Mouse (Mus musculus) ES-E14 (cell line): Measurements from ENCODE around the gene Myo7a. TPM values are rescaled to one million over a fixed set of nuclear protein-coding genes. Genes with fewer than 3 reads are reported as not detected.

Source experiments
- DNase-seq: peaks from one replicate; pipeline ENCODE4 v3.0.0-alpha.2; 2013; ENCODE audit warnings: low read depth, low spot score
- H3K27ac ChIP-seq: 2 replicates; pipeline ENCODE4 v1.5.1; 2012; ENCODE audit warnings: low read depth, mild to moderate bottlenecking, low read length, moderate library complexity, mixed read lengths; ENCODE audit not compliant: poor library complexity, insufficient read depth, severe bottlenecking
- H3K36me3 ChIP-seq: 2 replicates; pipeline ENCODE4 v1.6.1; 2012; ENCODE audit warnings: mild to moderate bottlenecking, low read length, moderate library complexity, mixed read lengths; ENCODE audit not compliant: control insufficient read depth, poor library complexity, insufficient read depth, severe bottlenecking
- H3K4me1 ChIP-seq, 2 experiments: fragments of 150-350 bp in 1 of 2; sonication (generic) in 1 of 2; 2 replicates each; pipeline ENCODE4 v1.6.1; 2012; ENCODE audit warnings: low read length in 2 of 2, mild to moderate bottlenecking in 1 of 2, mixed read lengths in 1 of 2; ENCODE audit not compliant: control insufficient read depth in 2 of 2, insufficient read depth in 2 of 2, poor library complexity in 1 of 2
- H3K4me3 ChIP-seq, 2 experiments: fragments of 150-350 bp in 1 of 2; sonication (generic) in 1 of 2; 2 replicates each; pipeline ENCODE4 v1.5.1; 2012; ENCODE audit warnings: low read length in 2 of 2, low read depth in 1 of 2, mild to moderate bottlenecking in 1 of 2, mixed read lengths in 1 of 2; ENCODE audit not compliant: insufficient read depth in 1 of 2, poor library complexity in 1 of 2, severe bottlenecking in 1 of 2
- H3K9ac ChIP-seq: 2 replicates; pipeline ENCODE4 v1.6.1; 2012; ENCODE audit warnings: low read depth, mild to moderate bottlenecking, low read length, mixed read lengths; ENCODE audit not compliant: poor library complexity, insufficient read depth, severe bottlenecking
- H3K9me3 ChIP-seq: fragments of 150-350 bp; sonication (generic); 2 replicates; pipeline ENCODE4 v1.6.1; 2012; ENCODE audit warnings: low read depth, mild to moderate bottlenecking, low read length; ENCODE audit not compliant: control insufficient read depth, insufficient read depth
- CHD2 ChIP-seq: IDR thresholded peaks from 2 replicates; pipeline ENCODE4 v1.6.1; 2014; ENCODE audit warnings: mild to moderate bottlenecking, low read depth, low read length, inconsistent platforms
- HCFC1 ChIP-seq: IDR thresholded peaks from 2 replicates; pipeline ENCODE4 v1.6.1; 2012; ENCODE audit warnings: low read length, inconsistent platforms, borderline replicate concordance; ENCODE audit not compliant: insufficient read depth
- MAFK ChIP-seq: IDR thresholded peaks from 2 replicates; pipeline ENCODE4 v1.6.1; 2014; ENCODE audit warnings: mild to moderate bottlenecking, low read depth, low read length, inconsistent platforms; ENCODE audit not compliant: insufficient read depth
- ZC3H11A ChIP-seq: IDR thresholded peaks from 2 replicates; pipeline ENCODE4 v1.6.1; 2012; ENCODE audit warnings: low read depth, mild to moderate bottlenecking, inconsistent platforms, low read length, borderline replicate concordance
- ZNF384 ChIP-seq: IDR thresholded peaks from 2 replicates; pipeline ENCODE4 v1.6.1; 2012; ENCODE audit warnings: low read depth, low read length, inconsistent platforms
- in situ Hi-C, 2 experiments: fragments of 600-800 bp; cut with MboI; formaldehyde crosslinking; loops; one replicate each; pipeline ENCODE4 v1.15.1; 2025; ENCODE audit warnings: low sequenced_read_pairs in 2 of 2, inconsistent platforms in 1 of 2; ENCODE audit not compliant: unreplicated experiment in 2 of 2
- total RNA-seq: library from RNA; depleted of rRNA; stranded (reverse); fragments of 300-350 nt; gene quantifications from 2 replicates; pipeline ENCODE4 v1.2.3, GENCODE M21; 2012

Gene Myo7a
- total RNA-seq, 1 experiment = 1.8 TPM

DNA sequence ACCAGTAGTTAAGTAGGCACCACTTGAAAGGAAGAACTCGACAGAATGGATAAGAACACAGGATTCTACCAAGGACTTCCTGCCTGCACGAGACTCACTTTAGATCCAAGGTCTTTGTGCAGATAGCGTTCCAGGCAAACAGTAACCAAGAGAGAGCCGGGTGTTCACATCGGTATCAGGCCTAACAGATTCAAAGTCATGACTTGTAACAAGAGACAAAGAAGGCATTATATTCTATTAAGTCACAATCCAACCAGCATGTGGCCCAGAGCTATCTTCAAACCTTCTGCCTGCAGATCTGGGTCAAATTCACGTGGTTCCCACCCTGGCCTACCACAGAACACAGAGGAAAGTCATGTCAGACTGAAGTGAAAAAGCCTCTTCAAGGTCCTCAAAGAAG, 4.7 kb downstream of the Myo7a start:
- in situ Hi-C loops = loop anchor here (5.0 to 10.0 kb wide), 3 partner anchors 132 to 370 kb away; no protein-coding TSS in a partner anchor
- no peak overlapping the region for H3K27ac ChIP-seq
- no peak for DNase-seq

DNA sequence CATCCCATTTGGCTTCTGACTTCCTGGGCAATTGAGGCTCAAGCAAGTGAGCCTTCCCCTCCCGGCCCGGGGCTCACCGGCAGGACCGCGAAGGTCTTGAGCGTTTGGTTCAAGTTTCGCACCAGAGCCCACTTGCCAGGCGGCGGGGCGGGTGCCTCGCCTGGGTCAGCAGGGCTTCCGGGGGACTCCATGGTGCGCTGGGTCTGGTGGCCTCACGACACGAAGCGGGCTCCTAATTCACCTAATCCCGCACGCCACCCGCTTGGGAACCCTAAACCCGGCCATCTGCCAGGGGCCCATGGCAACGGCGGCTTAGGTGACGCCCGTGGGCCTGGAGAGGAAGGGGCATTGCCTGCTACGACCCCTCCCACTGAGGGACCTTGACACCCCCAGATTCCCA, 8.1 kb downstream of the Myo7a start:
- H3K9me3 ChIP-seq = no peaks in the 10 kb centered on the region
- TF ChIP-seq HCFC1 (no peak), MAFK (no peak)
- no peak for DNase-seq
- H3K36me3 ChIP-seq = no peaks in the 10 kb centered on the region
- H3K4me1 ChIP-seq = no peaks in the 10 kb centered on the region; a peak in 1 of 4 replicates
- no peak overlapping the region for H3K27ac ChIP-seq
- in situ Hi-C loops = loop anchor here (5.0 to 10.0 kb wide), 2 partner anchors 129 to 366 kb away; no protein-coding TSS in a partner anchor
- H3K4me3 ChIP-seq = peak overlapping the region; percentile 58 to 60
- H3K9ac ChIP-seq = peak overlapping the region; percentile 39; the same call in 1 of the 2 replicates

More for the DNA sequence above, 4.7 kb downstream of the Myo7a start:
- no peaks in the 10 kb centered on the region for H3K9me3 ChIP-seq
- peaks cover 0 to 4% of the 10 kb centered on the region in 2 experiments; a peak in 2 of 4 replicates for H3K4me1 ChIP-seq
- TF ChIP-seq MAFK (no peak), ZNF384 (no peak), CHD2 (no peak), HCFC1 (no peak), ZC3H11A (no peak)
- no peak overlapping the region for H3K9ac ChIP-seq
- no peaks in the 10 kb centered on the region for H3K36me3 ChIP-seq
- no peak overlapping the region for H3K4me3 ChIP-seq

DNA sequence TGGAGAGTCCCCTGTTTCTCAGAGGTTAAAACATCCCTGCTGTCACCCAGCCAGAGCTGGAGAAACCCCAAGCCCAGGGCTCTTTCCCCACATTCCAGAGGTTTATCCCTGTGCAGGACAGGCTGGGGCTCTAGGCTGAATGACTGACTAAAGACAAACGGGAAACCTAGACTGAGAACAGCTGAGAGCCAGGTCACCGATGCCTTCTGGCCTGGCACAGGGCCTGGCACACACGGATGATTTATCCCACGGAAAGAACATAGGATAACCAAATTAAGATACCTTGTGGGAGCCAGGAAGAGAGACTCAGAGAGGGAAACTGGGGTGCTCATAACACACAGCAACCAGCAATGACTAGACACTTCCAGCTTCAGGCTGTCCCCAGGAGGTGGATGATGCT, 9.6 kb downstream of the Myo7a start:
- H3K36me3 ChIP-seq = no peaks in the 10 kb centered on the region
- TF ChIP-seq HCFC1 (no peak), ZNF384 (no peak), MAFK (no peak), CHD2 (no peak), ZC3H11A (no peak)
- in situ Hi-C loops = loop anchor here (5.0 to 10.0 kb wide), 2 partner anchors 127 to 365 kb away; no protein-coding TSS in a partner anchor
- H3K27ac ChIP-seq = no peak overlapping the region
- no peak overlapping the region for H3K9ac ChIP-seq
- H3K4me1 ChIP-seq = peaks cover 0 to 4% of the 10 kb centered on the region in 2 experiments; a peak in 1 of 4 replicates
- H3K9me3 ChIP-seq = no peaks in the 10 kb centered on the region
- no peak for DNase-seq
- H3K4me3 ChIP-seq = no peak overlapping the region

DNA sequence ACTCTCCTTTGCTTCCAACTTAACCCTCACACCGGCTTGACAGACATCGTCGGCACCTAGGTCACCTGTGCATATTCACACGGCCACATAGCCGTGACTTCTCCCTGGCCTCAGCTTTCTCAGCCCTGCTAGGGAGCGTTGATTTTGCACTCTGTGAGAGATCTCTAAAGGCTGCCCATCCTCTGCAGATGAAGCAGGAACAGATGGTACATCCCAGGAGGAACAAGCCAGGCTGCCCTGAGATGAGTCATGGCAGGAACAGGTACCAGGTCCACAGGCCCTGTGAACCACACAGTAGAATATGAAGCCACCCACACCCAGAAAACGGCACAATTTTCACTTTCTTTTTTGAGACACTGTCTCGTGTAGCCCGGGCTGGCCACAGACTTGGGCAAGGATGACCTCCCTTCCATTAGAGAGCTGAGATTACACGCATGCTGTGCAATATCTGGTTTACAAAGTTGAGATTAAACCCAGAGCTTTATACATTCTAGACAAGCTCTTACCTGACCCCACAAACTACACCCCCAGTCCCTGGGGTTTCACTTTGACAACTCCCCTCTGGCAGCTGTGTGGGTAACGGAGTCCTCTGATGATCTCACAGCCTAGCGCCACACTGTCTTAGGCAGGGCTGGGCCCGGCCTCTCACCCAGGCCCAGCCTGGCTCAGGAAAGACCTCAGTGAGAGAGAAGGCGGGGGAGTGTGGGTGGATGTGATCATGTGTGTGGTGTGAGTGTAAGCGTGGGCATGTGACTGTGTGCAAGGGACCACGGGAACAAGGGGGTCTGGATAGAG, 10.5 kb downstream of the Myo7a start:
- no peaks in the 10 kb centered on the region for H3K9me3 ChIP-seq
- no peak for DNase-seq
- H3K4me1 ChIP-seq = peaks cover 0 to 4% of the 10 kb centered on the region in 2 experiments; a peak in 1 of 4 replicates
- no peaks in the 10 kb centered on the region for H3K36me3 ChIP-seq
- TF ChIP-seq CHD2 (no peak), ZNF384 (no peak)
- in situ Hi-C loops = no loop called here
- no peak overlapping the region for H3K9ac ChIP-seq
- no peak overlapping the region for H3K27ac ChIP-seq
- H3K4me3 ChIP-seq = no peak overlapping the region
